Mouse (Mus musculus) WW6 (cell line): ENCODE data around the gene Pmis2.
A peak's percentile ranks its signal among the peaks of the same experiment; 100 is the strongest.

Source experiments
- DNase-seq: peaks from one replicate; pipeline ENCODE4 v3.0.0-alpha.2; 2013; ENCODE audit warnings: low read depth, low spot score

Pmis2 gene

GRCm38 (mm10) chr7:30671480-30671879 is at the start of gene Pmis2:
Gene Pmis2 (minus strand): TSS chr7:30671605.
- peak; percentile 26 for DNase-seq

DNA sequence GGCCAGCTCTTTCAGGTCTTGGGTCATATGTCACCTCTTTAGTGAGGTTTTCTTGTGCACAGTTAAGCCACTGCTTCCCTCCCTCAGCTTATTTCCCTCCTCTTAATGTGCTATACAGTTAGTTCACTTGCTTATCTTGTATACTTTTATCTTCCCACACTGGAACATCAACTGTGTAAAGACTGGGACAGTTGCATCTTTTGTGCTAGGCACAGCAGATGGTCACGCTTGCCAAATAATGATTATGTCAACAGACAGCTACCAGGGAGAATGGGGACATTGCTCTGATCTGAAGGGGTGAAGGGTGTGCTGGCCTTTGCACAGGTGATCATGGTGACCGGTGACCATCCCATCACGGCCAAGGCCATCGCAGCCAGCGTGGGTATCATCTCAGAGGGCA is 48.3 kb upstream of the Pmis2 start:
- no peak for DNase-seq

GRCm38 (mm10) chr7:30717716-30718046 is 46.3 kb upstream of the Pmis2 start:
- DNase-seq: no peak

GRCm38 (mm10) chr7:30717006-30717715 is 45.8 kb upstream of the Pmis2 start:
- DNase-seq: peak; percentile 92

GRCm38 (mm10) chr7:30711942-30712341 is 40.5 kb upstream of the Pmis2 start, which contains the start of gene Atp4a:
Gene Atp4a (plus strand): TSS chr7:30712209.
- DNase-seq: no peak

GRCm38 (mm10) chr7:30707441-30707840 is 36.0 kb upstream of the Pmis2 start:
- DNase-seq: no peak

DNA sequence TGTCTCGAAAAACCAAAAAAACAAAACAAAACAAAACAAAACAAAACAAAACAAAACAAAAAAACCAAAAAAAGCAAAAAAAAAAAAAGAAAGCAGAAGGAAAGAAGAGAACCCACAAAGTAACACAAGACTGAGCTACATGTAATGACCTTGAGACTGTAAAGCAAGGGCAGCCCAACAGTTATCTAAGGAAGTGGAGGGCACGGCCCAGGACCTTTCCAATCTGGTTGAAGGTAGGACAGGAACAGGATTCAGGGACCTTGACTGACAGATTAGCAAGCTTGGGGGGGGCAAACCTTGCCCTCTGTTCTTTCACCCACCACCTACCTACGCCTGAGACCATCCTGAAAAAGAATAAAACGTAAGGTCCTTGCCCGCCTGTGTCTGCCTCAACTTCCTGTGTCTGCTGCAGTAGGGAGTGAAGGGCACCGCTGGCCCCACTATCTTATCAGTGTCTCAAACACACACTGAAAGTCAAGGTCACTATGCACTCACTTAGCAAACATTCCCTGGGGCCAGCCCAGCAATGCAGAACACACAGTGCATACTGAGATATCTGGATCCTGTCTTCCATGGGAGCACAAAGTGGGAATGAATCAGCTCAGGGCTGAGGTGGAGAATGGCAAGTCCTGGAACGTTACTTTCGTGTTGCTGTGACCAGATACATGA is 34.9 kb upstream of the Pmis2 start:
- DNase-seq: no peak

DNA sequence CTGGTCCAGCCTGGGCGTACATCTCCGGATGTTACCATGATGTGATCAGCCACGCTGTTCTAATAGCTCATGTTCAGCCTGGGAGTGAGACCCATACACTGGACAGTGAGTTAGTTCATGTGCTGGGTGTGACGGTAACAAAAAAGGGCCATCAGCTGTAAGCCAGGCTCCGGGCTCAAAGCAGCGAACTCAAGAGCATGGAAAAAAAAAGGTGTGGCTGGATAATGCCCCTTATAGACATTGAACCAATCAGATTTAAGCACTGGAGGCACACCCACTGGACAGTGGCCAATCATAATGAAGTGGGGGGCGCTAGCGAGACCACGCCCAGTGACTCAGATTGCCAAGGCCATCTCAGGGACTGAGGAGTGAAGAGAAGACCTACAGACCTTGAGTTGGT is 27.2 kb upstream of the Pmis2 start, which contains the start of gene 2200002J24Rik:
TSS of gene 2200002J24Rik (plus strand) at position 338 of the 400 bp plus-strand sequence.
- DNase-seq: no peak

- no peak for DNase-seq
Observed at GRCm38 (mm10) chr7:30698101-30698500, 26.7 kb upstream of the Pmis2 start.

DNA sequence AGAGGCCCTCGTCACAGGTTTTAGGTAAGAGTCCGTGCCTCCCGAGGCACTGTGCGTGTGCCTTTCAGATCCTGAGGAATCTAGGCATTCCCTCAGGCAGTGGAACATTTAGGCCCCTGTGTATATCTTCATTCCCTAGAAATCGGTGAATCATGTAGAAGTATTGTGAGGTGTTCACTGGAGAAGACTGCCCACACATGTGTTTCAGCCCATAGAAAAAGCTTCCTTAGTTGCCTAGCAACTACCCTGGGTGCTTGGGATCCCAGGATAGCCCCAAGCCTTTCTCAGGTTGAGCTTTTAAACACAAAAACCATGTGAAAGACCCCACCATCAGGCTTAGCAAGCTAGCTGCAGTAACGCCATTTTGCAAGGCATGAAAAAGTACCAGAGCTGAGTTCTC is 16.9 kb upstream of the Pmis2 start:
- no peak for DNase-seq

- no peak for DNase-seq
Observed at GRCm38 (mm10) chr7:30683425-30683824, 12.0 kb upstream of the Pmis2 start.

DNA sequence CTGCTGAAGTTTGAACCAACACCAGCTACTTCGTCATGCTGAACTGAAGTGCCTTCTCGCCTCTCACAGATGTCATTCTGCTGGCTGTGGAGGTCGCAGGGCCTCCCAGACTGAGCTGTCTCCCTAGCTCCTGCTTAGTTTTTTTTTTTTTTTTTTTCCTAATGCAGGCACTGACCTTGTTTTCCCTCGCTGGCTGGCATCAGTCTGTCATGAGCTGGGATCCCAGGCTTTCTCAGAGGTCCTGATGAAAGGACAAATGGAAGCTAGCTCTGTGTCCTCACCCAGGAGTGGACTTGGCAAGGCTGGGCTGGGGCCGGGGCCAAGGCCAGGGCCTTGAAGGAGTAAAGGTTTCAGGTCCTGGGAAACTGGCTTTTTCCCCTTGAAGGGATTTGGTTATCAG is 10.5 kb upstream of the Pmis2 start:
- DNase-seq: no peak

- no peak for DNase-seq
Observed at GRCm38 (mm10) chr7:30678263-30678975, 7.0 kb upstream of the Pmis2 start.

DNA sequence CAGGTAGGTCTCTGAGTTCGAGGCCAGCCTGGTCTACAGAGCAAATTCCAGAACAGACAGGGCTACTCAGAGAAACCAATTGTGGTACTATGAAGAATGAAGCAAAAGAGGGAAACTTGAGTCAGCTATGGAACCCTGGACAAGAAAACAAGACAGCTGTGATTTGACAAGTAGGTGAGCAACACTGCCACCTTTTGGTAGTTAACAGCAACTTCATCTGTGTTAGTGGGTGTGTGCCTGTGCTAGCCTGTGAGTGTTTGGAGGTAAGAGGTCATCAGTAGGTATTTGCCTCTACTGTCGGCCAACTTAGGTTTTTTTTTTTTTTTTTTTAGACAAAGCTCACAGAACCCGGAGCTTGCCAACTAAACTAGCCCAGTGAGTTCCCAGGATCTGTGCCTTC is 2.2 kb downstream of the Pmis2 start:
- DNase-seq: peak; percentile 55

DNA sequence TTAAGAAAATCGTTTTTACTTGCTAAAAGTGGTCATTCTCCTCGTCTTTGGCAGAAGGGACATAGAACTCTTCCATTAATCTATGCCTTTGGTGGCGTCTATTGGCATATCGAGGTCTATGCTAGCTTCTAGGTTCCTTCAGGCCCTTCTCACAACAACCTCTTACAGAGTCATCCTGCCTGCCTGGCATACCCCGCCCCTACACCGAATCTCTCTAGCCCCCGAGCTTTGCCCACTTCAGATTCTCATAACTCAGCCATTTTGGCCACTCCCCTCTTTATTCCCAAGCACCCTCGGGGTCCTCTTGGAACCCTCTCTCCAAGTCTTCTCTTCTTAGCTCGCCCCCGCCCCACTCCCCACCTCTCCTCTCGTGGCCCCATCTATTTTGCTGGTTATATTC is 6.1 kb downstream of the Pmis2 start:
- DNase-seq: no peak

DNA sequence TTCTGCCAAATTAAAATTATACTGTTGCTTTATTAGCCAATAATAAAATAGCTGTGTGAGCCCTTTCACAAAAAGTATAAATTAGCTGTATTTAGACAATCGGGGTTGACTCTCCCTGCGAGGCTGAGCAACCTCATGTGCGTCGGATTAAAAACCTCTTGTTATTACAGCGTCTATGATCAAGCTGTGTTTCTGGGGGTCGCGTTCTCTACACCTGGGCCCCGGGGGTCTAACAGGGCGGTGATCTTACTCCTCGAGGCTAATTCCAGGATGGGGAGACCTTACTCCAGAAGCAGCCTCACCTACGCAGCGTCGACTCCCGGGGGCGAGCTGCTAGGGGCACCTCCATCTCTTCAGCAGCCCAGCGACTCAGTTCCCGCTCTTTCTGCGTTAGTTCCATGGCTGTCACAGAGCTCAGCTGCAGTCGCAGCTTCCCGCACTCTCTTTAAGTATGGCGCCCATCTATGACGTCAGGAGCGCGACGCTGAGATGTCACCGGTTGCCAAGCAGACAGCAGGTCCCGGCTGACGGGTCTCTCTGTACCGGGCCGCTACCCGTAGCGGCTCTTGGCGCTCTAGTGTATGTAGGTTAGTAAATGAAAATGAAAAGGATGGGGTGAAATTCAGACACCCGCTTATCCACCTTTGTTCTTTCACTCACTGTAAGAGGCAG is 6.7 kb downstream of the Pmis2 start, which contains the start of gene Haus5:
TSS of gene Haus5 (minus strand) at position 466 of the 672 bp plus-strand sequence.
- peak; percentile 66 for DNase-seq

DNA sequence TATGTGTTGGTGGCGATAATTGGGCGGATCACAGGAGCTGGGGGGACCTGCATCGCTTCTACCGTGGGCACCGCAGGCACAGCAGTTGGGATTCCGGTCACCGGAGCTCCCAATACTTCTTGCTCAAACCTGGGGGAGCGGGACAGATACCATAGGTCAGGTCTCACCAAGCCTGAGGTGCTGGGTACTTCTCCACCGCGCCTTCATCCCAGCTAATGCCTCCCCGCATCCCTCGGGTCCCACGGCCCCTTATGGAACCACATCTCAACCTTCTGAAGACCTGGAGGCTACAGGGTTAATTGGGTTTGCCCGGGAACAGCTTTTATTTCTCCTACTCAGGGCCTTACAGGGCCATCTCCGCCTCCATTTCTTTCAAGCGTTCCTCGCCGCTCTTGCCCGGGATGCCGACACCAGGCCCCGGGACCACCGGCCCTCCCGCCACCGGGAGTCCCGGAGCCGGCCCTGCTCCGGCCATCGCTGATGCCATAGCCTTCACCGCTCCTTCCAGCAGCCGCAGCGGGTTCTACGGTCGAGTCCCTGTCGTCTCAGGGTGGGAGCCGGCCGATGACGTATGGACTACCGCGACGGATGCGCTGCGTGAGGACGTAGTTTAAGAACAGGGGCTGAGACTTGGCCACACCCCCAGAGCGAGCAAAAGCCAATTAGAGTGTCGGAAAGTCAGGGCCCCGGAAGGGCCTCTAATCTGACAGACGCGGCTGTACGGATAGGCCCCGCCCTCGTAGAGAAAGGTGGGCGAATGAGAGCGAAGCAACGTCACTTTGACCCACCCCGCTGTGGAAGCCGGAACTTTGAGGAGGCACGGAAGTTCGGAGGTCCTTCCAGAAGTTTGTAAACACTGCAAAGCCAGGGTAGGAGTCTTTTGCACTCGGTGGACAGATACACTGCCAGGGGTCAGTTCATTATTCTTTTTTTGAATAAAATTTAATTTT is 21.5 kb downstream of the Pmis2 start, which contains the start of gene Rbm42:
TSS of gene Rbm42 (minus strand) at position 727 of the 950 bp plus-strand sequence.
- DNase-seq: peak; percentile 97

DNA sequence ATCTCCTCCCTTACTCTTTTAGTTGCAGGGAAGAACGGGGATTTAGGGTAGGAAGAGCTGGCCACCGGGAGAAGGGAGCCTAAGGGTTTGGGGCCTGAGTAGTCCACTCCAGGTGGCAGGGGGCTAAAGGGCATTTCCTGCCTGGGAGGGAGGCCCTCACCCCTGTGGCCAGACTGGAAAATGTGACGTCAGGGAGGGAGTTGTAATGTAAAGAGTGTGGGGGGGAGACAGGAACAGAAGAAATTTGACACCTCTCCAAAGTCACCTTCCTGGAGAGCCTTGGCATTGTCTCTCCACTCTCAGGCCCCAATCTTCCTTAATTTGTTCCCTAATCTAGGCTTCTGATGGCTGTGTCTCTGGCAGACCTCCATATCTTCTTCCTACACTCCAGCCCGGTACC is 32.3 kb downstream of the Pmis2 start:
- DNase-seq: no peak

DNA sequence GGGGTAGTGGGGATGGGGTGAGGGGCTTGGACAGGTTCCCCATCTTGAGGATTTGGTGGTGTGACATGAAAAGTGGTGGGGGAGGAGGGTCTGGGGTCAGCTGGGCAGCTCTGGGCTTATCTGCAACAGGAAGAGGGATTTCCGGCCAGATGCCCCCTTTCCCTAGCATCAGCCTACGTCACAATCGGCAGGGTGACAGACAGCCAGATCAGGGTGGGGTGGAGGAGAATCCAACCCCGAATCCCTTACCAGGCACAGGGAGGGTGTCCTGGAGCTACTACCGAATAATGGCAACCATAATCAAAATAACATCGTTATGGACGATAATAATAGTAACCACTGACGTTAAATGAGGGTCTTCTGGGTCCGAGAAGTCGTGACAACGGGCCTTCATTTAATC is 35.0 kb downstream of the Pmis2 start:
- DNase-seq: no peak

GRCm38 (mm10) chr7:30635752-30636151 is 35.7 kb downstream of the Pmis2 start, which contains the start of gene Etv2:
Gene Etv2 (minus strand): TSS chr7:30635852.
- no peak for DNase-seq

- DNase-seq: no peak
Observed at GRCm38 (mm10) chr7:30634621-30635020, 36.8 kb downstream of the Pmis2 start.
